Mouse (Mus musculus) heart, embryonic 16.5 days (tissue): ENCODE results near the gene Lhb. TPM values are rescaled to one million over a fixed set of nuclear protein-coding genes. Genes with fewer than 3 reads are reported as not detected.

Experiments
- ATAC-seq: fragments of 200-750 bp; cut with Nextera tagmentation; replicated peaks from 2 replicates; pipeline ENCODE4 v1.8.0; 2017; ENCODE audit warnings: moderate number of reproducible peaks; ENCODE audit not compliant: insufficient read depth, low FRiP score; ENCODE audit errors: extremely low read depth
- H3K27ac ChIP-seq: fragments of 300-500 bp; sonication (generic); 2 replicates; pipeline ENCODE4 v1.5.1; 2014; ENCODE audit warnings: mild to moderate bottlenecking, low read length, control low read depth, moderate library complexity
- H3K27me3 ChIP-seq: fragments of 300-500 bp; sonication (generic); 2 replicates; pipeline ENCODE4 v1.6.1; 2014; ENCODE audit warnings: low read length, mixed read lengths; ENCODE audit not compliant: control insufficient read depth, insufficient read depth
- H3K36me3 ChIP-seq: fragments of 300-500 bp; sonication (generic); 2 replicates; pipeline ENCODE4 v1.6.1; 2014; ENCODE audit not compliant: control insufficient read depth, insufficient read depth
- H3K4me1 ChIP-seq: fragments of 300-500 bp; sonication (generic); 2 replicates; pipeline ENCODE4 v1.6.1; 2014; ENCODE audit warnings: low read length, mixed read lengths; ENCODE audit not compliant: control insufficient read depth, insufficient read depth
- H3K4me2 ChIP-seq: fragments of 300-500 bp; sonication (generic); 2 replicates; pipeline ENCODE4 v1.6.1; 2014; ENCODE audit warnings: low read depth, mild to moderate bottlenecking, control low read depth, low read length
- H3K4me3 ChIP-seq: fragments of 300-500 bp; sonication (generic); 2 replicates; pipeline ENCODE4 v1.5.1; 2014; ENCODE audit warnings: mild to moderate bottlenecking, control low read depth, low read length
- H3K9ac ChIP-seq: fragments of 300-500 bp; sonication (generic); 2 replicates; pipeline ENCODE4 v1.6.1; 2014; ENCODE audit warnings: low read length, control low read depth
- H3K9me3 ChIP-seq: fragments of 300-500 bp; sonication (generic); replicated peaks from 2 replicates; pipeline ENCODE4 v1.6.1; 2016; ENCODE audit warnings: low read length; ENCODE audit not compliant: control insufficient read depth
- WGBS: fragments of 180-500 bp; shearing (Covaris S2); extraction: QIAGEN DNeasy Blood & Tissue Kit; methylation state at CpG from one replicate; pipeline ENCODE4 v1.1.7; 2014; 5-methylcytosine and 5-hydroxymethylcytosine counted together
- polyA plus RNA-seq: library from polyadenylated mRNA; unstranded; fragments of >200 nt; fragmentation: Nextera tagmentation; extraction: Ambion mirVana; gene quantifications from 2 replicates; pipeline ENCODE4 v1.2.1, GENCODE M21; 2015

Lhb gene
- polyA plus RNA-seq, 1 experiment from 2014 or later, result 0.51 TPM

DNA sequence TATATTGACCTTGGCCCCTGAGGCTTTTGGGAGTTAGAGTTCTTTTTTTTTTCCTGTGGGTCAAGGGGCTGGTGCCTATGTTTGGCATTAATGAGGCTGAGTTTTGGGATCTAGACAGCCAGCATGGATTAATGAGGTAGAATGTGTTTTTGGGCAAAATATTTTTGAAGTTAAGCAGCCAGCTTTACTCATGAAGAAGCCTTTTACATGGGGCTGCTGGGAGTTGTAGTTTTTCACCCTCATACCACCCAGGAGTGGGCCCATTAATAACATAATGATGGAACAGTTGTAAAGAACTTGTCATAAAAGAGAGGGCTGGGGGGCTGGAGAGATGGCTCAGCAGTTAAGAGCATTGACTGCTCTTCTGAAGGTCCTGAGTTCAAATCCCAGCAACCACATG is 26.0 kb downstream of the Lhb start:
- Histone ChIP-seq H3K4me3 (no peak overlapping the region), H3K4me2 (no peak overlapping the region), H3K36me3 (peaks cover 39% of the 10 kb centered on the region), H3K9ac (no peak overlapping the region), H3K27me3 (no peaks in the 10 kb centered on the region), H3K4me1 (peaks cover 6% of the 10 kb centered on the region), H3K9me3 (no peaks in the 10 kb centered on the region), H3K27ac (no peak overlapping the region)
- no peak for ATAC-seq

GRCm38 (mm10) chr7:45447325-45447990 is 26.8 kb downstream of the Lhb start:
- Histone ChIP-seq H3K9me3 (no peaks in the 10 kb centered on the region), H3K36me3 (peaks cover 41% of the 10 kb centered on the region), H3K27ac (no peak overlapping the region), H3K27me3 (no peaks in the 10 kb centered on the region), H3K9ac (no peak overlapping the region), H3K4me1 (peaks cover 6% of the 10 kb centered on the region), H3K4me2 (no peak overlapping the region), H3K4me3 (no peak overlapping the region)
- 35% methylated on average over 11 of the region's 11 CpGs for WGBS
- no peak for ATAC-seq

- Histone ChIP-seq H3K4me2 (no peak overlapping the region), H3K27me3 (no peaks in the 10 kb centered on the region), H3K27ac (no peak overlapping the region), H3K4me1 (peaks cover 6% of the 10 kb centered on the region), H3K4me3 (no peak overlapping the region), H3K36me3 (peaks cover 36% of the 10 kb centered on the region), H3K9ac (no peak overlapping the region), H3K9me3 (no peaks in the 10 kb centered on the region)
- ATAC-seq, result no peak
- 88% methylated on average over 1 of the region's 1 CpGs for WGBS
Measured at GRCm38 (mm10) chr7:45449974-45450373, 29.4 kb downstream of the Lhb start.

DNA sequence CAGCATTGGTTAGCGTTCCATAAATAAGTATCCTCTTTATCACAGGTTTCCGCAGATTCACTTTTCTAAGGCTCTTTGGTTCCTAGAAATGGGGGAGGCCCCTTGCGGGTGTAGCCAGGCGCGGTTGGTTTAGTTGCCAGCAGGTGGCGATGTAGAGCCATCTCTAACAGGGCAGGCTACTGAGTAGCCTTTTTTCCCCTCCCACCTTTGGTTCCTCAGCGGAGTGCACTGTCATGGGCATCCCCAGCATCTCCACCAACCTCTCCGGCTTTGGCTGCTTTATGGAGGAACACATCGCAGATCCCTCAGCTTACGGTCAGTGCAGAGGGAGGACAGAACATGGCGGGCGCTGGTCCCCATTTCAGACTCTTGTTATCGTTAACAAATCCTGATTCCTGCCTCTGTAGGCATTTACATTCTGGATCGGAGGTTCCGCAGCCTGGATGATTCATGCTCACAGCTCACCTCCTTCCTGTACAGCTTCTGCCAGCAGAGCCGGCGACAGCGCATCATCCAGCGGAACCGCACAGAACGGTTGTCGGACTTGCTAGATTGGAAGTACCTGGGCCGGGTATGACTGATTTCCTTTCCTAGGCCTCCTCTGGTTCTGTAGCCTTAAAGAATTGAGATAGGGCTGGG is 30.8 kb downstream of the Lhb start:
- H3K27me3 ChIP-seq, result no peaks in the 10 kb centered on the region
- H3K27ac ChIP-seq, result no peak overlapping the region
- H3K4me3 ChIP-seq, result no peak overlapping the region
- H3K9me3 ChIP-seq, result no peaks in the 10 kb centered on the region
- H3K9ac ChIP-seq, result no peak overlapping the region
- no peak overlapping the region for H3K4me2 ChIP-seq
- peaks cover 40% of the 10 kb centered on the region for H3K36me3 ChIP-seq
- 54% methylated on average over 23 of the region's 23 CpGs for WGBS
- peak; percentile 63; the same call in 1 of the 2 replicates for ATAC-seq
- H3K4me1 ChIP-seq, result peaks cover 10% of the 10 kb centered on the region

DNA sequence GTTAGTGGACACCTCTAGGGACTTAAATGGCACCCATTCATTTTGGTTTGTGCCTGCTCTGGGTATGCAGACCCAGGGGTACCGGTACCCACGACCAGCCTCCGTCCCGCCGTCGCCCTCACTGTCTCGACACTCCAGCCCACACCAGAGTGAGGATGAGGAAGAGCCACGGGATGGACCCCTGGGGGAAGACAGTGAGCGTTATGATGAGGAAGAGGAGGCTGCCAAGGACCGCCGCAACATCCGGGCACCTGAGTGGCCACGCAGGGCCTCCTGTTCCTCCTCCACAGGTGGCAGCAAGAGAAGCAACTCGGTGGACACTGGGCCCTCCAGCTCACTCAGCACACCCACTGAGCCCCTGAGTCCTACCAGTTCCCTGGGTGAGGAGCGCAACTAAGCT is 34.4 kb downstream of the Lhb start:
- peaks cover 41% of the 10 kb centered on the region for H3K36me3 ChIP-seq
- no peak overlapping the region for H3K4me2 ChIP-seq
- H3K27ac ChIP-seq, result no peak overlapping the region
- H3K4me1 ChIP-seq, result peaks cover 23% of the 10 kb centered on the region
- H3K9me3 ChIP-seq, result no peaks in the 10 kb centered on the region
- no peak for ATAC-seq
- no peak overlapping the region for H3K9ac ChIP-seq
- WGBS, result 87% methylated on average over 15 of the region's 15 CpGs
- no peak overlapping the region for H3K4me3 ChIP-seq
- H3K27me3 ChIP-seq, result no peaks in the 10 kb centered on the region

DNA sequence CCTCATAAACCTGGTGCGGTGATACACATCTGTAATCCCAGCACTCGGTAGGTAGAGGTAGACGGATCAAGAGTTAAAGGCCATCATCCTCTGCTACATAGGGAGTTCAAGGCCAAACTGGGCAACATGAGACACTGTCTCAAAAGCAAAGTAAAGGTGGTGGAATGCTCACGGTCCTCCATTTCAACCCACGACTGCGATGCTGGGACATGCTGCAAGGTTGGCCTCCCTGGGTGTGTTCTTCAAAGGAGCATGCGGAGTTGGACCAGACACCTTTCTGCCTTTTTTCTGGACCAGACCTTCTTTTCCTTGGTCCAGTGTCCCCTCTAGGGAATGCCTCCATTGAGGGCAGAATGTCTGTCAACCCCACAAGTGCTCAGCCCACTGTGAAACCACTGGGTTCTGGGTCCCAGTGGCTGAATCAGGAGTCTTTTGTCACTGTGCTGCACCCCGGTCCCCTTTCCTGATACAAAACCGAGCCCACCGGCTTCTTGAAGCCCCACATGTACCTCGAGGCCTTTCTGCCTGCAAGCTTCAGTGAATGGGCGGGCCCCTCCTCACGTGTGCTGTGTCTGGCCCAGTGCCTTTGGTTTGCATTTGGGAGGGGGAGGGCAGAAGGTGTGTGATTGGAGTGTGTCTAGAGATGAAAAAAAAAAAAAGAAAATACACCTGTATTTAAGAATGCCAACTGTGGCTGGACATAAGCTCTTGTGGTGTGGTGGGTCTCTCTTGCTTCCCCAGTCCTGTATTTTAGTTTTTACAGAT is 35.5 kb downstream of the Lhb start:
- H3K9ac ChIP-seq, result no peak overlapping the region
- H3K4me1 ChIP-seq, result peaks cover 34% of the 10 kb centered on the region
- H3K4me3 ChIP-seq, result no peak overlapping the region
- ATAC-seq, result no peak
- no peak overlapping the region for H3K4me2 ChIP-seq
- no peaks in the 10 kb centered on the region for H3K27me3 ChIP-seq
- H3K27ac ChIP-seq, result peak overlapping the region; percentile 68
- H3K9me3 ChIP-seq, result no peaks in the 10 kb centered on the region
- 67% methylated on average over 13 of the region's 13 CpGs for WGBS
- H3K36me3 ChIP-seq, result peaks cover 41% of the 10 kb centered on the region

- H3K9me3 ChIP-seq, result no peaks in the 10 kb centered on the region
- H3K4me1 ChIP-seq, result peaks cover 36% of the 10 kb centered on the region
- no peak for ATAC-seq
- peaks cover 39% of the 10 kb centered on the region for H3K36me3 ChIP-seq
- peak overlapping the region; percentile 68 for H3K27ac ChIP-seq
- peak overlapping the region; percentile 71 for H3K4me2 ChIP-seq
- peak overlapping the region; percentile 70; the same call in 1 of the 2 replicates for H3K4me3 ChIP-seq
- 38% methylated on average over 9 of the region's 9 CpGs for WGBS
- H3K9ac ChIP-seq, result no peak overlapping the region; the same call in 1 of the 2 replicates
- H3K27me3 ChIP-seq, result no peaks in the 10 kb centered on the region
Measured at GRCm38 (mm10) chr7:45456721-45457203, 36.1 kb downstream of the Lhb start.

DNA sequence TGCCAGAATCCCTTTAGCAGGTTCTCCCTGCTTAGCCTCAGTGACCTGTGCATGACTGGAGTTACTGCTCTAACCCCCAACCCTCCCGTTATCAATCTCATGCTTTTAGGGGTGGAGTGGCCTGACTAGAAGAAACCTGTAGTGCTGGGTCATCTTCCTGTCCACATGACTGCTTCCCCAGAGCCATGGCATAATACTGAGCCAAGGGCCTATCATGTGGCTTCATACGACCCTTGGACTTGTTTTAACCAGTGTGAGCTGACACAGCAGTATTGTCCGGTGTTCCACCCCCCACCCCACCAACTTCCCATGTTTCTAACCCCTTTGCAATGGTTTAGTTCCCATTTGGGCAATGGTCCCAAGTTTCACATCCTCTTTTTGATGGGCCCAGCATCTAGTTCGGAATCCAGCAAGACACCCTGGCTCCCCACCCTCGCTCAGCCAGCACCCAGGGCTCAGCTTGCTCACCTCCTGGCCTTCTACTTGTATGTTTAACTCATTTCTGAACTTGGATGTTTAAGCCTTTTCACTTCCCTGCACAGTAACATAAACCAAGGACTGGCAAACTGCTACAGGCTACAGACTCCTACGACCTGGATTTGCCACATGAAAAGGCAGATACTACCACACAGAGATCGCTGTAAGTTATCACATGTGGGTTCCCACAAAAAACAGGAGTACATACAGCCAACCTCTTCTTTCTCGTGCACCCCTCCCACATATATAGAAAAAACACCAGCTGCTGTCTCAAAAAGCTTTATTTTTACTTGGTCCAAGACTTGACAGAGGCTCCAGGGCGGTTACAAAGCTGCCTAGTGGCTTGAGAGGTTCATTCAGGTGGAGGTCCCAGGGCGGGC is 36.8 kb downstream of the Lhb start:
- Histone ChIP-seq H3K9ac (peak overlapping the region; percentile 92), H3K4me2 (peak overlapping the region; percentile 71), H3K4me3 (peak overlapping the region; percentile 70), H3K36me3 (peaks cover 39% of the 10 kb centered on the region), H3K27ac (peak overlapping the region; percentile 68), H3K27me3 (no peaks in the 10 kb centered on the region), H3K9me3 (no peaks in the 10 kb centered on the region), H3K4me1 (peaks cover 36% of the 10 kb centered on the region)
- ATAC-seq, result no peak
- WGBS, result 46% methylated on average over 10 of the region's 10 CpGs
